Mouse (Mus musculus): ENCODE measurements around the gene Nav3.

GRCm38 (mm10) chr10:110283879-110284278, 172.1 kb downstream of the Nav3 start:
- TF ChIP-seq EP300 (IDR thresholded peaks at IDR 0.05; ENCODE audit: low read depth) (no peak), CTCF (IDR thresholded peaks at IDR 0.05; ENCODE audit: low read depth) (no peak)
